Mouse (Mus musculus): ENCODE data around the gene Dusp1. TPM values are rescaled to one million over a fixed set of nuclear protein-coding genes. Genes with fewer than 3 reads are reported as not detected.

The Dusp1 gene
- polyA plus RNA-seq, 1 experiment from 2014 or later: 27.1 TPM

GRCm38 (mm10) chr17:26579396-26579795 lies 17.5 kb upstream of the Dusp1 start:
- Histone ChIP-seq H3K27me3 (replicated peaks; ENCODE audit: control insufficient read depth, insufficient read depth, low read length) (no peaks in the 10 kb centered on the region), H3K27ac (ENCODE audit: low read depth, low read length) (no peak overlapping the region), H3K4me2 (ENCODE audit: low read length) (no peak overlapping the region), H3K4me3 (ENCODE audit: low read length) (no peak overlapping the region), H3K4me1 (ENCODE audit: control insufficient read depth, insufficient read depth, low read depth, low read length) (peaks cover 14% of the 10 kb centered on the region; the same call in 1 of the 2 replicates), H3K9me3 (ENCODE audit: control insufficient read depth, low read length) (no peaks in the 10 kb centered on the region), H3K36me3 (ENCODE audit: control insufficient read depth, insufficient read depth, low read length) (no peaks in the 10 kb centered on the region; the same call in 1 of the 2 replicates), H3K9ac (ENCODE audit: low read depth, low read length) (no peak overlapping the region)
- WGBS: 93% methylated on average over 6 of the region's 6 CpGs
- ATAC-seq: no peak

DNA sequence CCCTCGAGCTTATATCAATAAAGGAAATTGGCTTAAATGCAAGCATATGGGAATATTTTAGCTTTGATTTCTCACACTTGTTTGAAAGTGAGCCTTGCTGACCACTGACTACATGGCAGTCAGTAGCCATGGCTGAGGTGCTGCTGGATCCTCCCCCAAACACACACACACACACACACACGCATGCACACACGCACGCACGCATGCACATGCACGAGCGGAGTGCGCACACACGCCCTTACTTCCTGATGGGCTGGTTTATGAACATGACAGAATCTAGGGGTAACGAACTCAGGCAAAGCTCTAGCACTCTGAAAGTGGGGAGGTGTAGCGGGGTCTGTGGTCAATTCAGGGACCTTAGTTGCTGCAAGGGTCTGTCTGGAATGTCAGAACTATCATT lies 16.8 kb upstream of the Dusp1 start:
- H3K4me1 ChIP-seq (ENCODE audit: control insufficient read depth, insufficient read depth, low read depth, low read length): peaks cover 8% of the 10 kb centered on the region; the same call in 1 of the 2 replicates
- no peak overlapping the region for H3K9ac ChIP-seq (ENCODE audit: low read depth, low read length)
- ATAC-seq: no peak
- H3K9me3 ChIP-seq (ENCODE audit: control insufficient read depth, low read length): no peaks in the 10 kb centered on the region
- H3K27me3 ChIP-seq (replicated peaks; ENCODE audit: control insufficient read depth, insufficient read depth, low read length): no peaks in the 10 kb centered on the region
- 97% methylated on average over 11 of the region's 11 CpGs for WGBS
- no peaks in the 10 kb centered on the region; the same call in 1 of the 2 replicates for H3K36me3 ChIP-seq (ENCODE audit: control insufficient read depth, insufficient read depth, low read length)
- H3K27ac ChIP-seq (ENCODE audit: low read depth, low read length): no peak overlapping the region
- H3K4me2 ChIP-seq (ENCODE audit: low read length): no peak overlapping the region
- H3K4me3 ChIP-seq (ENCODE audit: low read length): no peak overlapping the region

DNA sequence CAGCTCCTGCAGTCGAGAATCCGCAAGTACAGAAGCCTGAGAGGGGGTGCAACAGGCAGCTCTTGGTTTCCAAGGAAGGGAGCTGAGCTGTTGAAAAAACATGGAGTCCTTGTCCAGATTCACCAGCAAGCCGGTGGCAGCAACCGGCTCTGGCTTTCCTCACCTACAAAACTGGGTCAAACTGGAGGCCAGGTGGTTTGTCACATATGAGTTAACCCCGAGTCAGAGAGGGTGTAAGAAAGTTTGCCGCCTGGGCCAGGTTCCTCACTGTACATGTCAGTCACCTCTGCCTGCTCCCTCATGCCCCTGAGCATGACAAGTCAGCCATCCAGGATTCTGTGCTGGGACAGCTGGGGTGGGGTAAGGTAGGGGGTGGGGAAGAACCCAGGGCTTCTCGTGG lies 16.2 kb upstream of the Dusp1 start:
- Histone ChIP-seq H3K36me3 (ENCODE audit: control insufficient read depth, insufficient read depth, low read length) (no peaks in the 10 kb centered on the region; the same call in 1 of the 2 replicates), H3K4me2 (ENCODE audit: low read length) (no peak overlapping the region), H3K9ac (ENCODE audit: low read depth, low read length) (no peak overlapping the region), H3K27me3 (replicated peaks; ENCODE audit: control insufficient read depth, insufficient read depth, low read length) (no peaks in the 10 kb centered on the region), H3K4me1 (ENCODE audit: control insufficient read depth, insufficient read depth, low read depth, low read length) (peaks cover 6% of the 10 kb centered on the region; the same call in 1 of the 2 replicates), H3K27ac (ENCODE audit: low read depth, low read length) (no peak overlapping the region), H3K4me3 (ENCODE audit: low read length) (no peak overlapping the region), H3K9me3 (ENCODE audit: control insufficient read depth, low read length) (no peaks in the 10 kb centered on the region)
- no peak for ATAC-seq
- 90% methylated on average over 7 of the region's 7 CpGs for WGBS

DNA sequence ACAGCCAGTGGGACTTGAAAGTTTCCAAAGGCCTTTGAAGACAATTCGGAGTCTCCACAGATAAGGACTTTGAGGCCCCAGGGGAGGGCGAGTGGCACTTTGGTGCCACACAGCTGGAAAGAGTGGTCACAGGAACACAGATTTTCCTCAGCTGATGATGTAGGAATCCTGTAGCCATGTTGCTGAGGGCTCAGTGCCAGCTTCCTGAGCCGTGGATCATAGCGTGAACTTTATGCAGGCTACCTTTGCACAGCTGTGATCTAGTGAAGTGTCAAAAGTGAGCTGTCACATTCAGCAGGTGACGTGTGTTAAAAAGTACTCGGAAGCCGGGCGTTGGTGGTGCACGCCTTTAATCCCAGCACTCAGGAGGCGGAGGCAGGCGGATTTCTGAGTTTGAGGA lies 15.4 kb upstream of the Dusp1 start:
- peaks cover 5% of the 10 kb centered on the region; the same call in 1 of the 2 replicates for H3K4me1 ChIP-seq (ENCODE audit: control insufficient read depth, insufficient read depth, low read depth, low read length)
- H3K4me2 ChIP-seq (ENCODE audit: low read length): no peak overlapping the region
- no peaks in the 10 kb centered on the region; the same call in 1 of the 2 replicates for H3K36me3 ChIP-seq (ENCODE audit: control insufficient read depth, insufficient read depth, low read length)
- H3K27me3 ChIP-seq (replicated peaks; ENCODE audit: control insufficient read depth, insufficient read depth, low read length): no peaks in the 10 kb centered on the region
- H3K9me3 ChIP-seq (ENCODE audit: control insufficient read depth, low read length): no peaks in the 10 kb centered on the region
- WGBS: 89% methylated on average over 11 of the region's 11 CpGs
- no peak for ATAC-seq
- no peak overlapping the region for H3K4me3 ChIP-seq (ENCODE audit: low read length)
- no peak overlapping the region for H3K9ac ChIP-seq (ENCODE audit: low read depth, low read length)
- H3K27ac ChIP-seq (ENCODE audit: low read depth, low read length): no peak overlapping the region

GRCm38 (mm10) chr17:26576833-26577232 lies 14.9 kb upstream of the Dusp1 start:
- no peak overlapping the region for H3K9ac ChIP-seq (ENCODE audit: low read depth, low read length)
- no peaks in the 10 kb centered on the region for H3K27me3 ChIP-seq (replicated peaks; ENCODE audit: control insufficient read depth, insufficient read depth, low read length)
- 88% methylated on average over 7 of the region's 7 CpGs for WGBS
- H3K4me1 ChIP-seq (ENCODE audit: control insufficient read depth, insufficient read depth, low read depth, low read length): peaks cover 1% of the 10 kb centered on the region; the same call in 1 of the 2 replicates
- no peaks in the 10 kb centered on the region for H3K9me3 ChIP-seq (ENCODE audit: control insufficient read depth, low read length)
- no peak overlapping the region for H3K4me3 ChIP-seq (ENCODE audit: low read length)
- no peaks in the 10 kb centered on the region; the same call in 1 of the 2 replicates for H3K36me3 ChIP-seq (ENCODE audit: control insufficient read depth, insufficient read depth, low read length)
- H3K27ac ChIP-seq (ENCODE audit: low read depth, low read length): no peak overlapping the region
- no peak for ATAC-seq
- no peak overlapping the region for H3K4me2 ChIP-seq (ENCODE audit: low read length)

- Histone ChIP-seq H3K4me3 (ENCODE audit: low read length) (no peak overlapping the region), H3K9ac (ENCODE audit: low read depth, low read length) (no peak overlapping the region), H3K4me2 (ENCODE audit: low read length) (no peak overlapping the region), H3K27me3 (replicated peaks; ENCODE audit: control insufficient read depth, insufficient read depth, low read length) (no peaks in the 10 kb centered on the region), H3K4me1 (ENCODE audit: control insufficient read depth, insufficient read depth, low read depth, low read length) (no peaks in the 10 kb centered on the region; the same call in 1 of the 2 replicates), H3K36me3 (ENCODE audit: control insufficient read depth, insufficient read depth, low read length) (no peaks in the 10 kb centered on the region), H3K27ac (ENCODE audit: low read depth, low read length) (no peak overlapping the region), H3K9me3 (ENCODE audit: control insufficient read depth, low read length) (no peaks in the 10 kb centered on the region)
- 78% methylated on average over 11 of the region's 12 CpGs for WGBS
- ATAC-seq: no peak
These were observed 14.1 kb upstream of the Dusp1 start for GRCm38 (mm10) chr17:26575786-26576690.

DNA sequence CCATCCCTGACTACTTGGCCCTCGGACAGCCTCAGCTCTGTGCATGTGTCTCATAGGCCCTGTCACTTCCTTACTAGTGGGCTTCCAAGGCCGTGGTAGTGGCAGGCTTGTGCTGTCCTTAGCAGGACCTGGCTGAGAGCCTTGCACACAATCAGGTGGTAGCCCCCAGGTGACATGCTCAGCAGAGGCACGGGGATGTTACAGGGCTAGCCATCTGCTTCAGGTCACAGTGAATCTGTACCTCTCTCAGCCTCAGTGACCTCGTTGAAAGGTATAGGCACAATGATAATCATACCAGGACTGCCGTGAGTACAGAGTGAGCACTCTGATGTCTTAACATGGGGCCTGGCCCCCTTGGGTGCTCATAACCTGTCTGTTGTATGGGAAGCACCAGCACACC lies 12.8 kb upstream of the Dusp1 start:
- no peaks in the 10 kb centered on the region for H3K9me3 ChIP-seq (ENCODE audit: control insufficient read depth, low read length)
- H3K4me2 ChIP-seq (ENCODE audit: low read length): no peak overlapping the region
- no peak for ATAC-seq
- no peak overlapping the region for H3K4me3 ChIP-seq (ENCODE audit: low read length)
- no peaks in the 10 kb centered on the region for H3K27me3 ChIP-seq (replicated peaks; ENCODE audit: control insufficient read depth, insufficient read depth, low read length)
- H3K4me1 ChIP-seq (ENCODE audit: control insufficient read depth, insufficient read depth, low read depth, low read length): no peaks in the 10 kb centered on the region; the same call in 1 of the 2 replicates
- WGBS: 82% methylated on average over 5 of the region's 5 CpGs
- no peak overlapping the region for H3K9ac ChIP-seq (ENCODE audit: low read depth, low read length)
- peaks cover 3% of the 10 kb centered on the region; the same call in 1 of the 2 replicates for H3K36me3 ChIP-seq (ENCODE audit: control insufficient read depth, insufficient read depth, low read length)
- H3K27ac ChIP-seq (ENCODE audit: low read depth, low read length): no peak overlapping the region

DNA sequence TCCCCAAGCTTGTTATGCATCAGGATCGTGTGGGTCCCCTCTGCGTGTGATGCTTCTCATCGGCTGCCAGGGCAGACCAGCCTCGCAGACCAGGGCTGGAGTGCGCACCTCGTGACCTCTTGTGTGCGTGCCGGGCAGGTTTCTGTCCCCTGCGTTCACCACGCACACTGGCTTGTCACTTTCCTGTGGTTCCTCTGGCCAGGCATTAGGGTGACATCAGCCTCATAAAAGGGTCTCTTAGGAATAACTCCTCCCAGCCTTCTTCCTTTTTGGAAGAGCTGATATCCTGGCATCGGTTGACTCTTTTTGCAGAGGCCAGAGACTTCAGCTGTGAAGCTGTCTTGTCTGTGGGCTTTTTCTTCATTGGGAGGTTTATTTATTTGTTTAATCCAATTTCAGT lies 12.2 kb upstream of the Dusp1 start:
- 93% methylated on average over 11 of the region's 11 CpGs for WGBS
- H3K36me3 ChIP-seq (ENCODE audit: control insufficient read depth, insufficient read depth, low read length): peaks cover 3% of the 10 kb centered on the region; the same call in 1 of the 2 replicates

GRCm38 (mm10) chr17:26572265-26572664 lies 10.3 kb upstream of the Dusp1 start:
- no peaks in the 10 kb centered on the region for H3K27me3 ChIP-seq (replicated peaks; ENCODE audit: control insufficient read depth, insufficient read depth, low read length)
- no peak overlapping the region for H3K9ac ChIP-seq (ENCODE audit: low read depth, low read length)
- H3K4me3 ChIP-seq (ENCODE audit: low read length): no peak overlapping the region
- H3K4me1 ChIP-seq (ENCODE audit: control insufficient read depth, insufficient read depth, low read depth, low read length): no peaks in the 10 kb centered on the region; the same call in 1 of the 2 replicates
- 91% methylated on average over 11 of the region's 11 CpGs for WGBS
- peaks cover 3% of the 10 kb centered on the region for H3K9me3 ChIP-seq (ENCODE audit: control insufficient read depth, low read length)
- H3K27ac ChIP-seq (ENCODE audit: low read depth, low read length): no peak overlapping the region
- ATAC-seq: no peak
- H3K4me2 ChIP-seq (ENCODE audit: low read length): no peak overlapping the region
- peaks cover 14% of the 10 kb centered on the region for H3K36me3 ChIP-seq (ENCODE audit: control insufficient read depth, insufficient read depth, low read length)

More for the DNA sequence above, 12.2 kb upstream of the Dusp1 start:
- H3K4me2 ChIP-seq (ENCODE audit: low read length): no peak overlapping the region
- H3K4me3 ChIP-seq (ENCODE audit: low read length): no peak overlapping the region
- no peaks in the 10 kb centered on the region; the same call in 1 of the 2 replicates for H3K4me1 ChIP-seq (ENCODE audit: control insufficient read depth, insufficient read depth, low read depth, low read length)
- H3K9me3 ChIP-seq (ENCODE audit: control insufficient read depth, low read length): no peaks in the 10 kb centered on the region
- H3K27me3 ChIP-seq (replicated peaks; ENCODE audit: control insufficient read depth, insufficient read depth, low read length): no peaks in the 10 kb centered on the region
- no peak overlapping the region for H3K9ac ChIP-seq (ENCODE audit: low read depth, low read length)
- no peak overlapping the region for H3K27ac ChIP-seq (ENCODE audit: low read depth, low read length)
- ATAC-seq: no peak
